ENCODE assay signal across 14 mouse cellular contexts in genomic region chr13:98871263-98871662, GRCm38 (mm10). TPM values are rescaled to one million over a fixed set of nuclear protein-coding genes. Genes with fewer than 3 reads are reported as not detected.
DNase-seq lines count a peak whose midpoint lies in the region; ATAC-seq and TF ChIP-seq lines count a peak whose summit lies in the region.
"Had no signal": no experiment of that assay in that cellular context is flagged by ENCODE, and none has a peak within 500 bp of the region (broad histone marks: within the 10 kb centered on the region; RNA-seq: fewer than 3 reads in every experiment).

No protein-coding gene starts in this region.

- WGBS in kidney, embryonic 16.5 days: 76% methylated on average over 1 of the region's 1 CpGs
- 85% methylated on average over 1 of the region's 1 CpGs for WGBS in thymus, adult 2 months

- no peak for ATAC-seq in kidney, embryonic 16.5 days (ENCODE audit: low FRiP score, low TSS enrichment)
- peak; percentile 80 for ATAC-seq in G1E (ENCODE audit: extremely low read depth, insufficient number of reproducible peaks, low FRiP score, poor library complexity, severe bottlenecking)
- peak; percentile 62 to 63 for ATAC-seq in hematopoietic stem cell, adult 5-6 weeks (replicated peaks in 1 of 2; ENCODE audit: insufficient read depth in 1 of 2, low FRiP score in 2 of 2, low TSS enrichment in 1 of 2, low read depth in 1 of 2, poor library complexity in 2 of 2, severe bottlenecking in 2 of 2)
- ATAC-seq in megakaryocyte, adult 5-6 weeks (ENCODE audit: poor library complexity, severe bottlenecking): peak; percentile 72
- ATAC-seq in cerebellum, adult (ENCODE audit: insufficient number of reproducible peaks, low FRiP score, low TSS enrichment): no peak
- ATAC-seq: activated CD4-positive, CD25-positive, alpha-beta regulatory T cell, adult 4 months had no signal

- peaks cover 54% of the 10 kb centered on the region for H3K36me3 ChIP-seq in kidney, embryonic 16.5 days (ENCODE audit: insufficient read depth, low read length)
- H3K36me3 ChIP-seq in G1E (replicated peaks): peaks cover 93% of the 10 kb centered on the region
- peaks cover 83% of the 10 kb centered on the region for H3K36me3 ChIP-seq in thymus, adult 2 months (ENCODE audit: control insufficient read depth, insufficient read depth, low read length)

- H3K9ac ChIP-seq in kidney, embryonic 16.5 days (replicated peaks; ENCODE audit: low read length): no peak overlapping the region

- no peak overlapping the region for H3K4me3 ChIP-seq in kidney, embryonic 16.5 days (ENCODE audit: low read length)
- no peak overlapping the region for H3K4me3 ChIP-seq in G1E (ENCODE audit: low read depth, low read length)
- H3K4me3 ChIP-seq in thymus, adult 2 months (ENCODE audit: control insufficient read depth, insufficient read depth, low read length): no peak overlapping the region
- H3K4me3 ChIP-seq: left cerebral cortex, adult 2 months; myocyte had no signal

- H3K4me2 ChIP-seq in kidney, embryonic 16.5 days (replicated peaks; ENCODE audit: low read depth, low read length): no peak overlapping the region

- H3K9me3 ChIP-seq in kidney, embryonic 16.5 days (ENCODE audit: low read length): no peaks in the 10 kb centered on the region
- no peaks in the 10 kb centered on the region for H3K9me3 ChIP-seq in G1E (replicated peaks)

- H3K27me3 ChIP-seq in kidney, embryonic 16.5 days (ENCODE audit: insufficient read depth, low read length): no peaks in the 10 kb centered on the region
- H3K27me3 ChIP-seq in G1E (ENCODE audit: insufficient read depth, low read length): no peaks in the 10 kb centered on the region
- H3K27me3 ChIP-seq in thymus, adult 2 months (ENCODE audit: control insufficient read depth, insufficient read depth, low read length): no peaks in the 10 kb centered on the region

- no peak overlapping the region for H3K27ac ChIP-seq in kidney, embryonic 16.5 days (ENCODE audit: low read length)
- no peak overlapping the region for H3K27ac ChIP-seq in thymus, adult 2 months (ENCODE audit: control insufficient read depth, insufficient read depth, low read length)
- H3K27ac ChIP-seq: left cerebral cortex, adult 2 months had no signal

- H3K4me1 ChIP-seq in kidney, embryonic 16.5 days (ENCODE audit: insufficient read depth, low read length): no peaks in the 10 kb centered on the region
- H3K4me1 ChIP-seq in G1E (ENCODE audit: insufficient read depth, low read depth, low read length): peaks cover 44% of the 10 kb centered on the region
- no peaks in the 10 kb centered on the region for H3K4me1 ChIP-seq in thymus, adult 2 months (replicated peaks; ENCODE audit: control insufficient read depth, insufficient read depth, low read length)

- TF ChIP-seq POLR2A in thymus, adult 2 months (IDR thresholded peaks at IDR 0.05; ENCODE audit: control insufficient read depth, extremely low read depth, insufficient read depth, low read length, poor library complexity): no peak

- DNase-seq in kidney, adult 8-10 months: peak; percentile 37 to 61
- no peak for DNase-seq in G1E (ENCODE audit: low spot score)
- DNase-seq in thymus, adult 2 months: no peak
- DNase-seq: cerebellum, adult 11 months; heart, postnatal 10 days; lung, adult 18-20 months; right cerebral cortex, postnatal 4 days had no signal

- no peak for TF ChIP-seq CTCF in G1E (IDR thresholded peaks at IDR 0.05; ENCODE audit: low read depth, low read length)
- TF ChIP-seq CTCF in thymus, adult 2 months (IDR thresholded peaks at IDR 0.05; ENCODE audit: borderline replicate concordance, control insufficient read depth, extremely low read depth, insufficient read depth, low read length, poor library complexity): no peak

RNA-seq across cellular contexts. Expression of gene Tnpo1, which starts 54.9 kb away (rescaled TPM):
- polyA plus RNA-seq in kidney, embryonic 16.5 days (2015; fragmentation: Nextera tagmentation; extraction: Ambion mirVana): 65.4 and 67.7 TPM in 2 replicates
- 147 and 158 TPM in 2 replicates for total RNA-seq in G1E (2014; fragmentation: Nextera tagmentation)
- 103 and 112 TPM in 2 replicates for total RNA-seq in G1E (2017)
- 10.4 and 13.1 TPM in 2 replicates for polyA plus RNA-seq in G1E (2012)
- total RNA-seq in hematopoietic stem cell, adult 5-6 weeks (2017): 125 and 145 TPM in 2 replicates
- total RNA-seq in megakaryocyte, adult 5-6 weeks (2015): 81.2 and 94.3 TPM in 2 replicates
- total RNA-seq in megakaryocyte, adult 5-6 weeks (2017): 87.9 and 89.8 TPM in 2 replicates
- 35.9 and 40.7 TPM in 2 replicates for polyA plus RNA-seq in thymus, adult 2 months (2012; rRNA removed)

RNA-seq across cellular contexts. Expression of gene Fcho2, which starts 56.0 kb away (rescaled TPM):
- polyA plus RNA-seq in kidney, embryonic 16.5 days (2015; fragmentation: Nextera tagmentation; extraction: Ambion mirVana): 37.5 and 44.7 TPM in 2 replicates
- total RNA-seq in G1E (2014; fragmentation: Nextera tagmentation) (73.2 and 105 TPM in 2 replicates), G1E (2017) (26.5 and 30.7 TPM in 2 replicates)
- 4.8 and 5.0 TPM in 2 replicates for polyA plus RNA-seq in G1E (2012)
- total RNA-seq in hematopoietic stem cell, adult 5-6 weeks (2017): 27.1 and 49.7 TPM in 2 replicates
- 123 and 128 TPM in 2 replicates for total RNA-seq in megakaryocyte, adult 5-6 weeks (2015)
- total RNA-seq in megakaryocyte, adult 5-6 weeks (2017): 47.5 and 78.3 TPM in 2 replicates
- 9.6 and 10.7 TPM in 2 replicates for polyA plus RNA-seq in thymus, adult 2 months (2012; rRNA removed)

Comparison
In these comparisons a context has a peak if more than half of its experiments do, and no peak if none do; other contexts are left out.
1. DNase-seq: peak in kidney, adult 8-10 months (2 of 2); none in G1E (single experiment) and thymus, adult 2 months (single experiment).
2. ATAC-seq: peak in G1E (single experiment), hematopoietic stem cell, adult 5-6 weeks (2 of 2) and megakaryocyte, adult 5-6 weeks (single experiment); none in kidney, embryonic 16.5 days (single experiment) and cerebellum, adult (single experiment).